Mouse (Mus musculus) thymus, adult 2 months (tissue): ENCODE data around the gene Zer1.
A peak's percentile ranks its signal among the peaks of the same experiment; 100 is the strongest.

Source experiments
- CTCF ChIP-seq: fragments of 200-500 bp; IDR thresholded peaks from 2 replicates; pipeline ENCODE4 v1.5.1; 2012; ENCODE audit warnings: mild to moderate bottlenecking, control low read depth, low read length, moderate library complexity, borderline replicate concordance; ENCODE audit not compliant: control insufficient read depth, poor library complexity, insufficient read depth; ENCODE audit errors: extremely low read depth
- POLR2A ChIP-seq: fragments of 200-500 bp; IDR thresholded peaks from 2 replicates; pipeline ENCODE4 v1.6.1; 2012; ENCODE audit warnings: mild to moderate bottlenecking, low read length, control low read depth, moderate library complexity; ENCODE audit not compliant: control insufficient read depth, poor library complexity, insufficient read depth; ENCODE audit errors: extremely low read depth

GRCm38 (mm10) chr2:30066046-30066901, 58.1 kb downstream of the Zer1 start:
- TF ChIP-seq CTCF (0 out of 2 replicates have a peak, but pooled peaks have one; percentile 18), POLR2A (peak; percentile 79; the same call in 1 of the 2 replicates)
